Mouse (Mus musculus) ES-E14 (cell line): ENCODE measurements at regions not wholly inside any gene's neighbourhood (a gene's known extent, or its start where the extent isn't known, plus 50 kb on each side); places are given as distances from the start of the nearest gene placed in this dataset.

Experiments used
- CHD2 ChIP-seq: IDR thresholded peaks from 2 replicates; pipeline ENCODE4 v1.6.1; 2014; ENCODE audit warnings: mild to moderate bottlenecking, low read depth, low read length, inconsistent platforms
- ZC3H11A ChIP-seq: IDR thresholded peaks from 2 replicates; pipeline ENCODE4 v1.6.1; 2012; ENCODE audit warnings: low read depth, mild to moderate bottlenecking, inconsistent platforms, low read length, borderline replicate concordance
- ZNF384 ChIP-seq: IDR thresholded peaks from 2 replicates; pipeline ENCODE4 v1.6.1; 2012; ENCODE audit warnings: low read depth, low read length, inconsistent platforms

GRCm38 (mm10) chr10:25777717-25778116 is 241.7 kb upstream of the Smlr1 start:
- TF ChIP-seq CHD2 (no peak), ZNF384 (no peak), ZC3H11A (no peak)
